In genomic region chr2:72913458-72913760, GRCm38 (mm10) we compare ENCODE assay signal across 15 mouse cellular contexts.
DNase-seq lines count a peak whose midpoint lies in the region; ATAC-seq lines count a peak whose summit lies in the region.
"Had no signal": no experiment of that assay in that cellular context is flagged by ENCODE, and none has a peak within 500 bp of the region (broad histone marks: within the 10 kb centered on the region; RNA-seq: fewer than 3 reads in every experiment).

No protein-coding gene starts in this region.

- DNase-seq in heart, adult 11 months = peak; percentile 67
- peak; percentile 14 for DNase-seq in lung, postnatal 10 days
- no peak for DNase-seq in lung, postnatal 14 days
- peak; percentile 72 for DNase-seq in brain, adult 2 months (ENCODE audit: low read depth, low spot score)
- peak; percentile 71 for DNase-seq in cerebellum, adult 9-10 months
- DNase-seq in heart, adult 8-10 months (ENCODE audit: low spot score) = no peak
- no peak for DNase-seq in left cerebral cortex, adult 11 months (ENCODE audit: low spot score)
- DNase-seq: heart, postnatal 4 days; liver, embryonic 13.5 days; spleen, adult 18-20 months had no signal

- no peaks in the 10 kb centered on the region for H3K36me3 ChIP-seq in heart, embryonic 12.5 days
- H3K36me3 ChIP-seq: heart, embryonic 13.5 days; liver, embryonic 13.5 days; midbrain, embryonic 12.5 days; stomach, embryonic 15.5 days had no signal

- no peaks in the 10 kb centered on the region for H3K27me3 ChIP-seq in heart, embryonic 12.5 days (replicated peaks)
- H3K27me3 ChIP-seq: heart, embryonic 13.5 days; liver, embryonic 13.5 days; midbrain, embryonic 12.5 days; stomach, embryonic 15.5 days had no signal

- 83% methylated on average over 7 of the region's 7 CpGs for WGBS in heart, embryonic 12.5 days

- H3K27ac ChIP-seq in heart, embryonic 12.5 days (ENCODE audit: poor library complexity, severe bottlenecking) = no peak overlapping the region
- H3K27ac ChIP-seq: heart, embryonic 13.5 days; layer of hippocampus, adult 2 months; liver, embryonic 13.5 days; midbrain, embryonic 12.5 days; stomach, embryonic 15.5 days had no signal

- H3K9ac ChIP-seq in heart, embryonic 12.5 days = no peak overlapping the region
- H3K9ac ChIP-seq: heart, embryonic 13.5 days; liver, embryonic 13.5 days; midbrain, embryonic 12.5 days; stomach, embryonic 15.5 days had no signal

- H3K9me3 ChIP-seq in heart, embryonic 12.5 days (replicated peaks) = no peaks in the 10 kb centered on the region
- H3K9me3 ChIP-seq: heart, embryonic 13.5 days; liver, embryonic 13.5 days; midbrain, embryonic 12.5 days; stomach, embryonic 15.5 days had no signal

- H3K4me2 ChIP-seq in heart, embryonic 12.5 days = no peak overlapping the region
- H3K4me2 ChIP-seq: heart, embryonic 13.5 days; liver, embryonic 13.5 days; midbrain, embryonic 12.5 days; stomach, embryonic 15.5 days had no signal

- no peaks in the 10 kb centered on the region for H3K4me1 ChIP-seq in heart, embryonic 12.5 days (replicated peaks)
- H3K4me1 ChIP-seq: liver, embryonic 13.5 days; midbrain, embryonic 12.5 days; stomach, embryonic 15.5 days had no signal

- no peak for ATAC-seq in heart, embryonic 12.5 days (ENCODE audit: insufficient number of reproducible peaks, low FRiP score)

- no peak overlapping the region for H3K4me3 ChIP-seq in heart, embryonic 12.5 days
- H3K4me3 ChIP-seq: heart, embryonic 13.5 days; layer of hippocampus, adult 2 months; liver, embryonic 13.5 days; midbrain, embryonic 12.5 days; stomach, embryonic 15.5 days had no signal

Comparison
In these comparisons a context has a peak if more than half of its experiments do, and no peak if none do; other contexts are left out.
1. DNase-seq: peak in heart, adult 11 months (single experiment), lung, postnatal 10 days (single experiment), brain, adult 2 months (single experiment) and cerebellum, adult 9-10 months (single experiment); none in lung, postnatal 14 days (single experiment), heart, adult 8-10 months (single experiment) and left cerebral cortex, adult 11 months (single experiment).